Mouse (Mus musculus): ENCODE results near the gene Hyal4.

Hyal4 gene

DNA sequence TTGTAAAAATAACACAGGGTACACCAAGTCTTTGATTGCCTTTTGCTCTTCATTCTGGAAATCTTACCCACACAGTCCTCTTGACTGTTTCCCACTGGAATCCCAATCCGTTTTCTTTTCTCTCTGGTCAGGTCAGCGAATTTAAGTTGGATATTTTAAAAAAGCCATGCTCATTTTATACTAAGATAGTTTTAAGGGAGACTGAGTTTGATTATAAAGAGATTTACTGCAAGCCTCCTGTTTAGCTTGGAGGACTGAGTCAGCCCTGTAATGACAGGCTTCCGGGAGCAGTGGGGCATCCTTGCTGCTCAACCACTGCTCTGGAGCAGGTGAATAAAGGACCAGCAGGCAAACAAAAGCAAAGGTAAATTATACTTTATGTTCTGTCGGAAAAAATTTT is at the start of gene Hyal4:
Gene Hyal4 (plus strand): TSS at position 301 of the 400 bp plus-strand sequence.
- no peak for DNase-seq

DNA sequence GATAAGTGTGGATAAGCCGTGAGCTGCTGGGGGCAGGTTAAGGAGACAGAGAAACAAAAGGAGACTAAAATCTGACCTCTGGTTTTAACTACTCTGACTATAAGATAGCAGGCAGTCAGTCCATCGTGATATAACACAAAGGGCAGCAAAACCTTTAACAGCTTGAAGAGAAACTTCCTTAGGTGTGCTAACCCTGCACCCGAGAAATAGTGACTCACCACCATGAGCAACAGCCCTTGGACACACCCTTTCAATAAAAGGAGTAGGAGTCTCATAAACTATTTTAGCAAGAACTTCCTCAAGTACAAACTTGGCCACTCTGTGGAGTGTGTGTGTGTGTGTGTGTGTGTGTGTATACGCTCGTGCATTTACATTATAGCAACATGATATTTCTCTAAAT is 41.0 kb upstream of the Hyal4 start:
- no peak for DNase-seq

DNA sequence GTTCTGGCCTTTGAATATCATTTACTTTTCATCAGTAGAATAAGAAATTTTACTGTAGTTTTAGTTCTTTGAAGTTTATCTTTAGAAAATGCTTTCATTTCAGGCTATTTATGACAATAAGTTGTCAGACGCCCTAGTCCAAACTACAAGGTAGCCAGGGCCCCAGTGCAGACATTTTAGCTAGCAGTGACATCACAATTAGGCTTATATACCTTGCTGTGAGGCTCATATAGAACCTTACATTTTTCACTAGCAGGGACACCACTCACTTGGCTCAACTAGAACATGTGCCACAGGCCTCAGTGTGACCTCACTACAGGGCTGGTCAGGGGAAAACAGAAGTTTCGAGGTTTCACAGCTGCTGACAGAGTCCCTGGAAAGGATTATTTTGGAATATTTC is 40.6 kb upstream of the Hyal4 start:
- no peak for DNase-seq

DNA sequence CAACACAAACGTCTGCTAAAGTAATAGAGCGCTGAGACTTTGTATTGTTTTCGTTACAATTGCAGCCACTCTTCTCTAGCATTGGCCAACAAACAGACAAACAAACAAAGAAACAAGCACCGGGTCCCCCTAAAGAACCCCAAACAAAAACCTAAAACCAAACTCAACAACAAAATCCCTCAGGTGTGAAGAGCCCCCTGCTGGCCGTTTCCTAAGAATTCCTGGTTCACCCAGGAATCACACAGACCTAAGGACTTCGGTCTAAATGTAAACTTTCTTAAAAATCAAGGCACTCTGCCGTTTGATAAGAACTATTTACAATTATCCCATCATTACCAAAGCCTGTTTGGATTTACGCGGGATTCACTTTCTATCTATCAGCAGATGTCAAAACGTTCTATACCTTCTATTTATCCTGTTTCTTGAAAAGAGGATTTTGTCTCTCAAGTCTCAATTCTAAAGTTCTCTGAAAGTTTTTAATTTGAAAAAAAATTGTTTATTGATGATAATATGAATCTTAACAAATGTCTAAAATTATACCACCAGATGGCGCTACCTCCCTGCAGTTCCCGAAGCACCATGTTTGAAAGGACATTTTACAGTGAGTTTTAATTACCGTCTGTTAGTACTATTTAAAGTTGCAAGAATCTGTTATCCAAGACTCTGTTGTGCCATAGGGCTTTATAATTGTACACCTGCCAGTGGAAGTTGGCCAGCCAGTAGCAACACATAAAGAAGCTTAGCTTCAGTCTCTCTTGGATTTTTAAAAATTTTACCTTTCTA is 26.6 kb upstream of the Hyal4 start:
- DNase-seq = peak in 1 of 2 experiments; percentile 12

DNA sequence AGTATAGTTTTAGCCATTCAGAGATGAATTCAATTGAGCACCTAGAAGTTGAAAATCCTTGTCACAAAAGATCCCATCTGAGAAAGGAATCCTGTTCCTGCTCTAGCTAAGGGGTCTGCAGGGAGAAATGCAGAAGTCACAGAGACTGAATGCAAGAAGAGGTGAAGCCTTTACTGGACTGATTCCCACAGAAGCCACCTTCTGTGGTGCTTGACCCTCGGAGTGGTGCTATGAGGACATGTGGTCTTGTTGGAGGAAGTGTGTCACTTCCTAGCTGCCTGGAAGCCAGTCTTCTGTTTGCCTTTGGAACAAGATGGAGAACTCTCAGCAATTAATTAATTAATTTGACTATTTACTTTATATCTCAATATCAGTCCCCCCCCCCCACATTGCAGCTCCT is 20.0 kb upstream of the Hyal4 start:
- no peak for DNase-seq

DNA sequence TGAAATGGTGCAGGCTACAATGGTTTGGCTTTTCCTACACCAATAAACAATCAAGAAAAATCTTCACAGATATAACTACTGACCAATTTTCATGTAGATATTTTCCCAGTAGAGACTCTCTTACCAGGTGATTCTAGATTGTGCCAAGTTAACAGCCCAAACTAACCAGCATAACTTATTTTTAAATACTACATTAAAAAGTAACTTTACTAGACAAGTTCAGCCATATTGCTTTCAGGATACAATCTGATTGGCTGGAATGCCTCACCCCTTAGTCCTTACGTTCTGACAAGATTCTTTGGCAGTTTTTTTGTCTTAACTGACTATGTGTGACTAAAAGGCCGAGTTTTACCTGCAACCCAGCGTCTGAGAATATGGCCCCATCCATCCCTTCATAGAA is 15.2 kb upstream of the Hyal4 start, which contains the start of gene Hyal6:
Gene Hyal6 (plus strand): TSS at position 301 of the 400 bp plus-strand sequence.
- DNase-seq = no peak

DNA sequence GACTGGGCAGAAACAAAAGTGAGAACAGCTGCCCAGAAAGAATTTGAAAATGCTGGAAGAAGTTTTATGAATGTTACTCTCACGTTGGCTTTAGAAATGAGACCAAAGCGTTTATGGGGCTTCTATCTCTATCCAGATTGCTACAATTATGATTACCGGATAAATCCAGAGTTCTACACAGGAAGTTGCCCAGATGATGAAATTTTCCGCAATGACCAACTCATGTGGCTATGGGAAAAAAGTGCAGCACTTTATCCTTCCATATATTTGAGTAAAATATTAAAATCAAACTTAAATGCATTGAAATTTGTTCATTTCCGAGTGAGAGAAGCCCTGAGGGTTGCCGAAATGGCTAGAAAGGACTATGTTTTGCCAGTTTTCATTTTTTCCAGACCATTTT is 13.6 kb upstream of the Hyal4 start:
- DNase-seq = no peak

DNA sequence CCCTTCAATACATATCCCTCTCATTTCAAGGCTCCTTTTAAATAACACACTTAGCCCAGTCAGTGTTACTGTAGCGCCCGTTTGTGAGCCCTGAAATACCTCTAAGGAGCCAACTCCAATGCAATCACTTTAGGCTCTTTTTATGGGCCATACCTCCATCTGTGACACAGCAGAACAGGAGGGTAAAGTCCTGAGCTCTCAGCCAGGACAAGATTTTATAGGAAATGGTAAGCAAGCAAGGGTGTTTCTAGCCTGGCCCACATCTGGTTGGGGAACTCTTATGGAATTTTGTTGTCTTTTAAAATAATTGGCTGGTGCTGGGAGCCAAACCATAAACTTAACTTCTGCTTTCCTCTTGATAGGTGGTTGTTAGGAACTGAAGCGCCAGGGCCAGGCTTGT is 11.2 kb downstream of the Hyal4 start:
- no peak for DNase-seq

DNA sequence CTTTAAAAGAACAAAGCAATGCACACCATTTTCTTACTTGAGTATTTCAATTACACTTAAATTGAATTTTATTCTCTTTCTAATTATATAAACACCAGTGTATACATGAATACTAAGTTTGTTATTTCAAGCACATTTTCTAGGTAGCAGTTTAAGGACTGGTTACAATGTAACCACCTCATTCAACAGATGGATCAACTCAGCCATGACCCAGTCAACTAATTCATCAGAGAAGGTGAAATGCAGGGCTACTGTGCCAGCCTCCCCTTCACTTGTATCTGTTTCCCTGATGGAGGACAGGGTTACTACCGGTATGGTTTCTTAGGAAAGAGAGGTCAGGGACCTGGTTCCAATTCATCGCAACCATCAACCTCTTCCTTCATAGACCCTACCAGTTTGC is 18.1 kb downstream of the Hyal4 start:
- DNase-seq = no peak

DNA sequence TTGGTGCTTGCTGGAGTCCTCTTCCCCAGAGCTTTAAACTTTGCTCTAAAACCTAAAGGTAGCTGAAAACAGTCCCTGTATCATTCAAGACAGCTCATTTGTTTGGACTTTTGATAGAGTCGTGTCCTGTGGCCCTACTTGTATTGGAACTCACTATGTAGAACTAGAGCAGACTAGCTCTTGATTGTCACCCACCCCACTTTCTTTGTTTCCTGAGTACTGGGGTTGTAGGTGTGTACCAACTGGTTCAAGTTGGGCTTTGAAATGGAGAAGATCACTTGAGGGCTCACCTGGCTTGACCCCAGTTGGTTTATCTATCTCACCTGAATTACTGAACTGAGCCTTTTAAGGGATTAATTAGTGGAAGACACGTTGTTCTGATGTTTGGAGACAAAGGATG is 31.1 kb downstream of the Hyal4 start:
- DNase-seq = no peak

DNA sequence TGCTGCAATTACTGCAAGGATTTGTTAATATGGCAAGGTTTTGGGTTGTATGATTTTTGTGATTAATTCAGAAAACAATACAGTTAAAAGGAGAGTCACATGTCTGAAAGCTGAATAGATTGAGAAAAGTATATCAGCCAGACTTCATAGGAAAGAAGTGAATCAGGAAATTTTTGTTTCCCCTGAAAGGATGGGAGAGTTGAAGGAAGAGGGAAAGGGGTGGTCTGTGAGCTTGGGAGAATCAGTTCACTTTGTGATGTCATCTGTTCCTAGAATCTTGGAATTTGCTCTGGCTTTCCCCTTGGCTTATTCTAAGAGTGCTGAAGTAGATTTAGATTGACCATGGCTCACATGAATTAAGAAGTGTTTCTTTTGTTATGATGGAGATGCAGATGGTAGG is 42.8 kb downstream of the Hyal4 start, which contains the start of gene Spam1:
Gene Spam1 (plus strand): TSS at position 301 of the 400 bp plus-strand sequence.
- DNase-seq = no peak
